Mouse (Mus musculus) erythroid progenitor cell, adult 5-6 weeks (primary cell): ENCODE results near the gene Gm49776. TPM values are rescaled to one million over a fixed set of nuclear protein-coding genes. Genes with fewer than 3 reads are reported as not detected.

Experiments used
- ATAC-seq: replicated peaks from 2 replicates; pipeline ENCODE4 v1.8.0; 2016; ENCODE audit warnings: moderate number of reproducible peaks, mild to moderate bottlenecking, moderate TSS enrichment, inconsistent platforms; ENCODE audit not compliant: poor library complexity, low FRiP score, severe bottlenecking
- total RNA-seq, 2 experiments: library from RNA; stranded (forward) in 1 of 2; stranded (reverse) in 1 of 2; fragments of 150-400 nt in 1 of 2; fragments of 186-747, 209-891 nt in 1 of 2; gene quantifications; 2 replicates each; pipeline versions ENCODE4 v1.2.3 to v1.2.4; 2015 to 2017; ENCODE audit warnings: low replicate concordance in 2 of 2

The Gm49776 gene
- not detected in 2 replicates for total RNA-seq (2015; ENCODE audit: low replicate concordance)
- 4.1 TPM in 1 of 2 replicates, not detected in the other for total RNA-seq (2017; ENCODE audit: low replicate concordance)

GRCm38 (mm10) chr16:18258221-18258620 lies at the start of gene Gm49776:
TSS of gene Gm49776 (minus strand) at chr16:18258321.
- ATAC-seq = no peak

- ATAC-seq = peak; percentile 9; the same call in 1 of the 2 replicates
These were observed 31.5 kb upstream of the Gm49776 start for GRCm38 (mm10) chr16:18289614-18290013.

GRCm38 (mm10) chr16:18289067-18289588 lies 31.0 kb upstream of the Gm49776 start, which contains the start of gene Dgcr8:
TSS of gene Dgcr8 (minus strand) at chr16:18289246.
- ATAC-seq = peak; percentile 95

GRCm38 (mm10) chr16:18288581-18289061 lies 30.5 kb upstream of the Gm49776 start:
- peak; percentile 79 for ATAC-seq

GRCm38 (mm10) chr16:18288166-18288565 lies 30.0 kb upstream of the Gm49776 start:
- no peak for ATAC-seq

GRCm38 (mm10) chr16:18275166-18275565 lies 17.0 kb upstream of the Gm49776 start:
- no peak for ATAC-seq

- no peak for ATAC-seq
These were observed 10.1 kb upstream of the Gm49776 start for GRCm38 (mm10) chr16:18268182-18268581.

- no peak for ATAC-seq
These were observed 6.9 kb upstream of the Gm49776 start for GRCm38 (mm10) chr16:18265024-18265423.

- no peak for ATAC-seq
These were observed 4.3 kb downstream of the Gm49776 start for GRCm38 (mm10) chr16:18253866-18254265.

GRCm38 (mm10) chr16:18252736-18253135 lies 5.4 kb downstream of the Gm49776 start:
- no peak for ATAC-seq

GRCm38 (mm10) chr16:18250828-18251790 lies 7.0 kb downstream of the Gm49776 start:
- no peak for ATAC-seq

- no peak for ATAC-seq
These were observed 7.9 kb downstream of the Gm49776 start for GRCm38 (mm10) chr16:18250231-18250630.

GRCm38 (mm10) chr16:18249364-18249967 lies 8.7 kb downstream of the Gm49776 start:
- 0 out of 2 replicates have a peak, but pooled peaks have one; percentile 27 for ATAC-seq

- ATAC-seq = peak; percentile 91
These were observed 9.4 kb downstream of the Gm49776 start, which contains the start of the genes Trmt2a and Ranbp1 for GRCm38 (mm10) chr16:18248433-18249363. TSS of gene Trmt2a (plus strand) at chr16:18248679. TSS of gene Ranbp1 (minus strand) at chr16:18248732.

GRCm38 (mm10) chr16:18247521-18248399 lies 10.4 kb downstream of the Gm49776 start:
- ATAC-seq = no peak

- no peak for ATAC-seq
These were observed 16.5 kb downstream of the Gm49776 start for GRCm38 (mm10) chr16:18241581-18241980.

- no peak for ATAC-seq
These were observed 21.2 kb downstream of the Gm49776 start for GRCm38 (mm10) chr16:18236676-18237501.
